Mouse (Mus musculus): Measurements from ENCODE around the gene Irak1bp1. TPM values are rescaled to one million over a fixed set of nuclear protein-coding genes. Genes with fewer than 3 reads are reported as not detected.
A peak's percentile ranks its signal among the peaks of the same experiment; 100 is the strongest.

The Irak1bp1 gene
- polyA plus RNA-seq, 1 experiment = 22.2 TPM

GRCm38 (mm10) chr9:82884177-82884576 is 54.8 kb downstream of the Irak1bp1 start:
- TF ChIP-seq CTCF (IDR thresholded peaks at IDR 0.05; ENCODE audit: borderline replicate concordance, extremely low read depth, insufficient read depth, insufficient read length) (no peak), POLR2A (IDR thresholded peaks at IDR 0.05; ENCODE audit: borderline replicate concordance, extremely low read depth, insufficient read depth, insufficient read length, poor library complexity, severe bottlenecking) (no peak)

GRCm38 (mm10) chr9:82888645-82889044 is 59.3 kb downstream of the Irak1bp1 start:
- TF ChIP-seq CTCF (IDR thresholded peaks at IDR 0.05; ENCODE audit: borderline replicate concordance, extremely low read depth, insufficient read depth, insufficient read length) (no peak), POLR2A (IDR thresholded peaks at IDR 0.05; ENCODE audit: borderline replicate concordance, extremely low read depth, insufficient read depth, insufficient read length, poor library complexity, severe bottlenecking) (no peak)
- peak; percentile 14 for DNase-seq (ENCODE audit: low read depth)

More at GRCm38 (mm10) chr9:82884177-82884576, 54.8 kb downstream of the Irak1bp1 start:
- peak; percentile 22 for DNase-seq (ENCODE audit: low read depth)

Other genes starting within 250 kb of the Irak1bp1 start
- gene Phip, start 146.0 kb downstream of the Irak1bp1 start, polyA plus RNA-seq (2012; rRNA removed) = 27.7 and 36.6 TPM in 2 replicates